Mouse (Mus musculus): ENCODE data around the gene Pheta1. TPM values are rescaled to one million over a fixed set of nuclear protein-coding genes. Genes with fewer than 3 reads are reported as not detected.
A peak's percentile ranks its signal among the peaks of the same experiment; 100 is the strongest.

Pheta1 gene
- polyA plus RNA-seq, 1 experiment from 2014 or later: 4.8 TPM

DNA sequence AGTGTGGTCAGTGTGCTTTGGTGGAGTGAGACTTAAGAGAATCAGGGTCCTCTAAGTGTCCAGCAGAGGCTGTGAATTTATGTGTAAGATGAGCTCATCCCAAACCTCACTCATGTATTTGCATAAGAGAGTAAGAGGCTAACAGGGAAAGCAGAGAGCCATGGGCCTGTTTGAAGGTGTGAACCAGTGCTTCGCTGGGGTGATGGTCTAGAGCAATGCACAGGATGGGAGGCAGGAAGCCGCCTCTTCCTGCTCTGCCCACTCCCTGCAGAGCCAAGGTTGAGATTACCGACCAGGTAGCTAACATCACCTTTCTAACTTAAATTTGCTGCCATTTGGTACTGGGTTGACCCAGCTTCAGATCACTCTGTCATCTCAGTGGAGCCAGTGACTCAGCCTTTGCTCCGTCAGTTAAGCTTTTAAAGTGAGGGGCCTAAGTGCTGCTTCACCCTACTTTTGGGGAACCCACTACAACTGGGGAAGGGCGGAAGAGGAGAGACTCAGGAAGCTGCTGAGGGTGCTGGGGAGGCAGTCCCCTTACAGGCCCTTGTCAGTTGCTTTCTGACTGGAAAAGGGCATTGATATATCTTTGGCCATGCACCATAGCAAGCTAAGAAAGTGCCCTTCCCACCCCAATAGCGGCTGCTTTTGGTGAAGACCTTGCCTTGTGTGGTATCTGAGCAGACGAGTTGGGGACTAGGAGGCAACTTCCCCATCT, 36.1 kb upstream of the Pheta1 start:
- Histone ChIP-seq H3K4me3 (ENCODE audit: low read depth, low read length) (no peak overlapping the region), H3K9me3 (ENCODE audit: low read length) (no peaks in the 10 kb centered on the region), H3K27ac (ENCODE audit: low read depth) (0 out of 2 replicates have a peak overlapping the region, but pooled peaks have one; percentile 11), H3K36me3 (replicated peaks; ENCODE audit: insufficient read depth, low read length) (peaks cover 71% of the 10 kb centered on the region), H3K9ac (replicated peaks) (no peak overlapping the region), H3K27me3 (ENCODE audit: insufficient read depth, low read length) (no peaks in the 10 kb centered on the region), H3K4me1 (ENCODE audit: insufficient read depth) (peaks cover 4% of the 10 kb centered on the region), H3K4me2 (ENCODE audit: low read depth, low read length) (no peak overlapping the region)
- WGBS (ENCODE audit: insufficient replicate concordance): 61% methylated on average over 7 of the region's 7 CpGs
- TF ChIP-seq CTCF (IDR thresholded peaks at IDR 0.05; ENCODE audit: low read depth): no peak
- no peak for TF ChIP-seq EP300 (IDR thresholded peaks at IDR 0.05; ENCODE audit: low read depth)
- no peak for DNase-seq
- no peak for ATAC-seq

DNA sequence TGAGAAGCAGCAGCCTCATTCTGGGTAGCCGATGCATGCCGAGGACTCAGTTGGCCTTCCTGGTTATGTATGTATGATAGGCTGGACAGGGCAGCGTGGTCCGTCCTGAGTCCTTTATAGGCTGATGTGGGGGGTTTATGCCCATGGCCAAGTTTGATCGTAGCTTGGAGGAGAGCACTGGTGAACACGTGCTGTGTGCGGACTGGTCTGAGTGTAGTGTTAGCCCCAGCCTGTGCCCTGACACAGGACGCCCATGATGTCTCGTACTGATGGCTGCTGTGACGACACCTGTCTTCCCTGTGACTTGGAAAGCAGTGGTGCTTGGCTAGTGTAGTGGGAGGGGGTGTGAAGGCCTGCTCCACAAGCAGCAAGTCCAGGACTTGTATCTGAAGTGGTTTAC, 35.0 kb upstream of the Pheta1 start:
- TF ChIP-seq EP300 (IDR thresholded peaks at IDR 0.05; ENCODE audit: low read depth) (no peak), CTCF (IDR thresholded peaks at IDR 0.05; ENCODE audit: low read depth) (no peak)
- no peak for DNase-seq
- H3K36me3 ChIP-seq (replicated peaks; ENCODE audit: insufficient read depth, low read length): peaks cover 81% of the 10 kb centered on the region
- 90% methylated on average over 10 of the region's 10 CpGs for WGBS (ENCODE audit: insufficient replicate concordance)
- no peak overlapping the region for H3K27ac ChIP-seq (ENCODE audit: low read depth)
- H3K4me2 ChIP-seq (ENCODE audit: low read depth, low read length): no peak overlapping the region
- no peak for ATAC-seq
- H3K4me1 ChIP-seq (ENCODE audit: insufficient read depth): peaks cover 4% of the 10 kb centered on the region
- no peaks in the 10 kb centered on the region for H3K9me3 ChIP-seq (ENCODE audit: low read length)
- H3K9ac ChIP-seq (replicated peaks): no peak overlapping the region
- no peak overlapping the region for H3K4me3 ChIP-seq (ENCODE audit: low read depth, low read length)
- no peaks in the 10 kb centered on the region for H3K27me3 ChIP-seq (ENCODE audit: insufficient read depth, low read length)

DNA sequence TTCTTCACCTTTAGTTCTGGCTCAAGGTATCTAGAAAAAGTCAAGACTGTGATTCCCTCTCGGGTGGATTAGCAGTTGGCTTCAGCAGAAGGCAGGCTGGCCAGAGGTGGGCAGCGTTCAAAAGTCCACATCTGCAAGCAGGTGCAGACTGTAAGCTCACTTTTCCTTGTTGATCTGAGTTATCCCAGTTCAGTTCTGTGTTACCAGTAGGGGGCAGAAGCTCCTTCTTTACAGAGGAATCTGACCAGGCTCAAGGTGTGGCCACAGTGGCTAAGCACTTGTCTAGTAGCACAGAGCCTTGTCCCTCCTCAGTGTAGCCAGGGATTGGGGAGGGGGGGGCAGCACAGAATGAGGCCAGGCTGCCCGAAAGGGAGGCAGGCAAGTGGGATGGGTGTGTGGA, 33.7 kb upstream of the Pheta1 start:
- Histone ChIP-seq H3K9me3 (ENCODE audit: low read length) (no peaks in the 10 kb centered on the region), H3K4me1 (ENCODE audit: insufficient read depth) (peaks cover 4% of the 10 kb centered on the region), H3K36me3 (replicated peaks; ENCODE audit: insufficient read depth, low read length) (peaks cover 87% of the 10 kb centered on the region), H3K4me2 (ENCODE audit: low read depth, low read length) (no peak overlapping the region), H3K4me3 (ENCODE audit: low read depth, low read length) (no peak overlapping the region), H3K9ac (replicated peaks) (no peak overlapping the region), H3K27me3 (ENCODE audit: insufficient read depth, low read length) (no peaks in the 10 kb centered on the region), H3K27ac (ENCODE audit: low read depth) (no peak overlapping the region)
- 49% methylated on average over 3 of the region's 3 CpGs for WGBS (ENCODE audit: insufficient replicate concordance)
- DNase-seq (no peak), ATAC-seq (peak; percentile 24; the same call in 1 of the 2 replicates)
- TF ChIP-seq CTCF (IDR thresholded peaks at IDR 0.05; ENCODE audit: low read depth) (peak; percentile 78), EP300 (IDR thresholded peaks at IDR 0.05; ENCODE audit: low read depth) (no peak)

DNA sequence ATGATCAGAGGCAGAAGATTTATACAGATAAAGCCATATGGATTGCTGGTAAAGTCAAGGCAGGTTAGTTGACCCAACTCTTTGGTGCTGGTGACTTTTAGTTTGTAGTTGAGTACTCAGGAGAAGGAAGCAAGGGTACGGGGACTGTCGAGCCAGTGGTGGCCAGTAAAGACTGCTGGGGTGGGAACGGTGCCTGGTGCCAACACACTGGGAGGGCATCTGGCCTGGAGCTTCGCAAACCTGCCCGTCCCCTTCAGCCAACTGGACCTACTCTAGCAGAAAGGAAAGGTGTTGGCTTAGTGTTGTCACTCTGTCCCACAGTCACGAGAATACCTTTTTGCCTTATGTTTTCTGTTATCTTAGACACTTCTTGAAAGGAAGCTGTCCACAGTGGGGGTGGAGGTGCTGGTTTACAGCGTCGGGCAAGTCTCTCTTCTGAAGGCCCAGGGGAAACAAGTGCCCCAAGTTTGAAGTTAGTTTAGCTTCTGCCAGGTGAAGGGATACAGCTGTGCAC, 32.9 kb upstream of the Pheta1 start:
- Histone ChIP-seq H3K4me1 (ENCODE audit: insufficient read depth) (peaks cover 4% of the 10 kb centered on the region), H3K4me3 (ENCODE audit: low read depth, low read length) (no peak overlapping the region), H3K9ac (replicated peaks) (no peak overlapping the region), H3K36me3 (replicated peaks; ENCODE audit: insufficient read depth, low read length) (peaks cover 83% of the 10 kb centered on the region), H3K27me3 (ENCODE audit: insufficient read depth, low read length) (no peaks in the 10 kb centered on the region), H3K9me3 (ENCODE audit: low read length) (no peaks in the 10 kb centered on the region), H3K4me2 (ENCODE audit: low read depth, low read length) (no peak overlapping the region), H3K27ac (ENCODE audit: low read depth) (no peak overlapping the region)
- ATAC-seq (no peak), DNase-seq (no peak)
- no peak for TF ChIP-seq CTCF (IDR thresholded peaks at IDR 0.05; ENCODE audit: low read depth)
- TF ChIP-seq EP300 (IDR thresholded peaks at IDR 0.05; ENCODE audit: low read depth): no peak
- WGBS (ENCODE audit: insufficient replicate concordance): 81% methylated on average over 8 of the region's 8 CpGs

- Histone ChIP-seq H3K9me3 (ENCODE audit: low read length) (no peaks in the 10 kb centered on the region), H3K4me3 (ENCODE audit: low read depth, low read length) (no peak overlapping the region), H3K4me2 (ENCODE audit: low read depth, low read length) (no peak overlapping the region), H3K36me3 (replicated peaks; ENCODE audit: insufficient read depth, low read length) (peaks cover 80% of the 10 kb centered on the region), H3K9ac (replicated peaks) (no peak overlapping the region), H3K4me1 (ENCODE audit: insufficient read depth) (peaks cover 4% of the 10 kb centered on the region), H3K27ac (ENCODE audit: low read depth) (no peak overlapping the region), H3K27me3 (ENCODE audit: insufficient read depth, low read length) (no peaks in the 10 kb centered on the region)
- no peak for TF ChIP-seq CTCF (IDR thresholded peaks at IDR 0.05; ENCODE audit: low read depth)
- TF ChIP-seq EP300 (IDR thresholded peaks at IDR 0.05; ENCODE audit: low read depth): no peak
- DNase-seq (no peak), ATAC-seq (no peak)
- WGBS (ENCODE audit: insufficient replicate concordance): 91% methylated on average over 2 of the region's 2 CpGs
Observed at GRCm38 (mm10) chr5:121816611-121817010, 32.2 kb upstream of the Pheta1 start.

GRCm38 (mm10) chr5:121817551-121817950, 31.2 kb upstream of the Pheta1 start:
- DNase-seq (no peak), ATAC-seq (no peak)
- Histone ChIP-seq H3K4me1 (ENCODE audit: insufficient read depth) (no peaks in the 10 kb centered on the region), H3K36me3 (replicated peaks; ENCODE audit: insufficient read depth, low read length) (peaks cover 71% of the 10 kb centered on the region), H3K4me2 (ENCODE audit: low read depth, low read length) (no peak overlapping the region), H3K27me3 (ENCODE audit: insufficient read depth, low read length) (no peaks in the 10 kb centered on the region), H3K9me3 (ENCODE audit: low read length) (no peaks in the 10 kb centered on the region), H3K9ac (replicated peaks) (no peak overlapping the region), H3K4me3 (ENCODE audit: low read depth, low read length) (no peak overlapping the region), H3K27ac (ENCODE audit: low read depth) (no peak overlapping the region)
- WGBS (ENCODE audit: insufficient replicate concordance): 78% methylated on average over 9 of the region's 9 CpGs
- no peak for TF ChIP-seq CTCF (IDR thresholded peaks at IDR 0.05; ENCODE audit: low read depth)
